Mouse (Mus musculus): ENCODE data around the gene Zfp827.
A peak's percentile ranks its signal among the peaks of the same experiment; 100 is the strongest.

Zfp827 gene

GRCm38 (mm10) chr8:79224363-79224762 lies 196.1 kb downstream of the Zfp827 start:
- no peak for DNase-seq (ENCODE audit: low spot score in 2 of 2)

GRCm38 (mm10) chr8:79225586-79225985 lies 197.3 kb downstream of the Zfp827 start:
- DNase-seq (ENCODE audit: low spot score in 2 of 2), result peak in 1 of 2 experiments; percentile 14

- DNase-seq (ENCODE audit: low spot score in 2 of 2), result no peak
These were observed 197.8 kb downstream of the Zfp827 start for GRCm38 (mm10) chr8:79226046-79226445.

GRCm38 (mm10) chr8:79227194-79227593 lies 199.0 kb downstream of the Zfp827 start:
- no peak for DNase-seq (ENCODE audit: low spot score in 2 of 2)

GRCm38 (mm10) chr8:79227916-79228315 lies 199.7 kb downstream of the Zfp827 start:
- DNase-seq (ENCODE audit: low spot score in 2 of 2), result no peak

GRCm38 (mm10) chr8:79229266-79229888 lies 201.1 kb downstream of the Zfp827 start:
- DNase-seq (ENCODE audit: low spot score in 2 of 2), result no peak

- DNase-seq (ENCODE audit: low spot score in 2 of 2), result no peak
These were observed 211.1 kb downstream of the Zfp827 start for GRCm38 (mm10) chr8:79239320-79239719.

- DNase-seq (ENCODE audit: low spot score in 2 of 2), result no peak
These were observed 211.8 kb downstream of the Zfp827 start for GRCm38 (mm10) chr8:79239996-79240395.

All from natural killer cell, adult 2 months (primary cell).